Mouse (Mus musculus) hindlimb bud, embryonic 11.5 days (tissue): Measurements from ENCODE around the gene Kcng3.

Experiments used
- DNase-seq: peaks from one replicate; pipeline ENCODE4 v3.0.0-alpha.2; 2012; ENCODE audit warnings: low read depth, low spot score; ENCODE audit errors: extremely low spot score

Kcng3 gene

GRCm38 (mm10) chr17:83632653-83633570 is 1.2 kb upstream of the Kcng3 start:
- DNase-seq, result peak; percentile 66

GRCm38 (mm10) chr17:83630787-83631678 is 662 bp downstream of the Kcng3 start:
- no peak for DNase-seq

GRCm38 (mm10) chr17:83613907-83614306 is 17.8 kb downstream of the Kcng3 start:
- no peak for DNase-seq

GRCm38 (mm10) chr17:83609532-83609931 is 22.2 kb downstream of the Kcng3 start:
- DNase-seq, result no peak

- DNase-seq, result no peak
Observed at GRCm38 (mm10) chr17:83600976-83601375, 30.7 kb downstream of the Kcng3 start.

GRCm38 (mm10) chr17:83595966-83596365 is 35.7 kb downstream of the Kcng3 start:
- no peak for DNase-seq

GRCm38 (mm10) chr17:83594526-83594925 is 37.2 kb downstream of the Kcng3 start:
- DNase-seq, result no peak

GRCm38 (mm10) chr17:83593396-83593795 is 38.3 kb downstream of the Kcng3 start:
- DNase-seq, result no peak

GRCm38 (mm10) chr17:83588663-83589341 is 42.9 kb downstream of the Kcng3 start:
- no peak for DNase-seq

- no peak for DNase-seq
Observed at GRCm38 (mm10) chr17:83587731-83588130, 44.0 kb downstream of the Kcng3 start.

GRCm38 (mm10) chr17:83582585-83582984 is 49.1 kb downstream of the Kcng3 start:
- no peak for DNase-seq

GRCm38 (mm10) chr17:83580734-83581133 is 51.0 kb downstream of the Kcng3 start:
- no peak for DNase-seq

- DNase-seq, result no peak
Observed at GRCm38 (mm10) chr17:83576810-83577371, 54.8 kb downstream of the Kcng3 start.

GRCm38 (mm10) chr17:83574615-83575014 is 57.1 kb downstream of the Kcng3 start:
- no peak for DNase-seq

- DNase-seq, result no peak
Observed at GRCm38 (mm10) chr17:83573128-83573527, 58.6 kb downstream of the Kcng3 start.

- no peak for DNase-seq
Observed at GRCm38 (mm10) chr17:83572366-83572765, 59.3 kb downstream of the Kcng3 start.

- DNase-seq, result no peak
Observed at GRCm38 (mm10) chr17:83567375-83567774, 64.3 kb downstream of the Kcng3 start.

GRCm38 (mm10) chr17:83565506-83565905 is 66.2 kb downstream of the Kcng3 start:
- DNase-seq, result no peak

GRCm38 (mm10) chr17:83564119-83564820 is 67.4 kb downstream of the Kcng3 start:
- DNase-seq, result no peak

- no peak for DNase-seq
Observed at GRCm38 (mm10) chr17:83563703-83564111, 68.0 kb downstream of the Kcng3 start.
